Mouse (Mus musculus) embryonic facial prominence, embryonic 12.5 days (tissue): ENCODE measurements at regions not wholly inside any gene's neighbourhood (a gene's known extent, or its start where the extent isn't known, plus 50 kb on each side); places are given as distances from the start of the nearest gene placed in this dataset.

ENCODE experiments used
- ATAC-seq: fragments of 200-750 bp; cut with Nextera tagmentation; 2 replicates; pipeline ENCODE4 v1.8.0; 2017; ENCODE audit not compliant: insufficient number of reproducible peaks, insufficient read depth, low FRiP score, low TSS enrichment
- H3K27ac ChIP-seq: fragments of 300-500 bp; sonication (generic); 2 replicates; pipeline ENCODE4 v1.5.1; 2016; ENCODE audit warnings: mild to moderate bottlenecking
- H3K27me3 ChIP-seq: fragments of 300-500 bp; sonication (generic); 2 replicates; pipeline ENCODE4 v1.6.1; 2016; ENCODE audit warnings: mild to moderate bottlenecking, moderate library complexity
- H3K36me3 ChIP-seq: fragments of 300-500 bp; sonication (generic); 2 replicates; pipeline ENCODE4 v1.6.1; 2016; ENCODE audit warnings: mild to moderate bottlenecking
- H3K4me1 ChIP-seq: fragments of 300-500 bp; sonication (generic); 2 replicates; pipeline ENCODE4 v1.6.1; 2016
- H3K4me2 ChIP-seq: fragments of 300-500 bp; sonication (generic); replicated peaks from 2 replicates; pipeline ENCODE4 v1.6.1; 2016; ENCODE audit warnings: mild to moderate bottlenecking, moderate library complexity
- H3K4me3 ChIP-seq: fragments of 300-500 bp; sonication (generic); 2 replicates; pipeline ENCODE4 v1.5.1; 2016; ENCODE audit warnings: mild to moderate bottlenecking
- H3K9ac ChIP-seq: fragments of 300-500 bp; sonication (generic); 2 replicates; pipeline ENCODE4 v1.6.1; 2016; ENCODE audit warnings: mild to moderate bottlenecking, moderate library complexity
- H3K9me3 ChIP-seq: fragments of 300-500 bp; sonication (generic); 2 replicates; pipeline ENCODE4 v1.6.1; 2016; ENCODE audit warnings: mild to moderate bottlenecking, moderate library complexity
- WGBS: fragments of 180-500 bp; shearing (Covaris S2); methylation state at CpG from one replicate; pipeline ENCODE4 v1.1.7; 2016; 5-methylcytosine and 5-hydroxymethylcytosine counted together

GRCm38 (mm10) chr8:30686539-30686938, 2742.0 kb upstream of the 5930422O12Rik start:
- no peaks in the 10 kb centered on the region for H3K36me3 ChIP-seq
- no peak overlapping the region for H3K27ac ChIP-seq
- H3K9me3 ChIP-seq, result no peaks in the 10 kb centered on the region
- no peaks in the 10 kb centered on the region for H3K27me3 ChIP-seq
- ATAC-seq, result no peak
- no peaks in the 10 kb centered on the region for H3K4me1 ChIP-seq
- H3K4me2 ChIP-seq, result no peak overlapping the region
- WGBS, result 88% methylated on average over 3 of the region's 3 CpGs
- no peak overlapping the region for H3K9ac ChIP-seq
- H3K4me3 ChIP-seq, result no peak overlapping the region

GRCm38 (mm10) chr8:30694126-30694525, 2734.4 kb upstream of the 5930422O12Rik start:
- no peaks in the 10 kb centered on the region for H3K4me1 ChIP-seq
- no peaks in the 10 kb centered on the region for H3K9me3 ChIP-seq
- no peak overlapping the region for H3K9ac ChIP-seq
- no peak overlapping the region for H3K4me2 ChIP-seq
- ATAC-seq, result no peak
- 77% methylated on average over 3 of the region's 3 CpGs for whole genome bisulfite sequencing
- no peak overlapping the region for H3K27ac ChIP-seq
- no peak overlapping the region for H3K4me3 ChIP-seq
- no peaks in the 10 kb centered on the region for H3K36me3 ChIP-seq
- H3K27me3 ChIP-seq, result no peaks in the 10 kb centered on the region

- Histone ChIP-seq H3K4me3 (no peak overlapping the region), H3K27me3 (no peaks in the 10 kb centered on the region), H3K4me1 (no peaks in the 10 kb centered on the region), H3K9me3 (no peaks in the 10 kb centered on the region), H3K4me2 (no peak overlapping the region), H3K27ac (no peak overlapping the region), H3K9ac (no peak overlapping the region), H3K36me3 (no peaks in the 10 kb centered on the region)
- 94% methylated on average over 1 of the region's 1 CpGs for WGBS
- no peak for ATAC-seq
Observed at GRCm38 (mm10) chr8:30716643-30717042, 2711.9 kb upstream of the 5930422O12Rik start.

- Histone ChIP-seq H3K27me3 (no peaks in the 10 kb centered on the region), H3K9me3 (no peaks in the 10 kb centered on the region), H3K36me3 (no peaks in the 10 kb centered on the region), H3K4me2 (no peak overlapping the region), H3K9ac (no peak overlapping the region), H3K27ac (no peak overlapping the region), H3K4me3 (no peak overlapping the region), H3K4me1 (no peaks in the 10 kb centered on the region)
- no peak for ATAC-seq
Observed at GRCm38 (mm10) chr8:30730366-30730765, 2698.1 kb upstream of the 5930422O12Rik start.

- Histone ChIP-seq H3K9ac (no peak overlapping the region), H3K4me1 (no peaks in the 10 kb centered on the region), H3K9me3 (no peaks in the 10 kb centered on the region), H3K27me3 (no peaks in the 10 kb centered on the region), H3K4me3 (no peak overlapping the region), H3K4me2 (no peak overlapping the region), H3K27ac (no peak overlapping the region), H3K36me3 (no peaks in the 10 kb centered on the region)
- WGBS, result 70% methylated on average over 11 of the region's 11 CpGs
- no peak for ATAC-seq
Observed at GRCm38 (mm10) chr8:30732585-30733253, 2695.8 kb upstream of the 5930422O12Rik start.

GRCm38 (mm10) chr8:30733385-30733784, 2695.1 kb upstream of the 5930422O12Rik start:
- Histone ChIP-seq H3K4me3 (no peak overlapping the region), H3K9ac (no peak overlapping the region), H3K9me3 (no peaks in the 10 kb centered on the region), H3K27ac (no peak overlapping the region), H3K27me3 (no peaks in the 10 kb centered on the region), H3K4me2 (no peak overlapping the region), H3K36me3 (no peaks in the 10 kb centered on the region), H3K4me1 (no peaks in the 10 kb centered on the region)
- ATAC-seq, result no peak
- 78% methylated on average over 6 of the region's 6 CpGs for WGBS

- no peaks in the 10 kb centered on the region for H3K36me3 ChIP-seq
- H3K4me2 ChIP-seq, result no peak overlapping the region
- H3K27me3 ChIP-seq, result no peaks in the 10 kb centered on the region
- 65% methylated on average over 5 of the region's 5 CpGs for WGBS
- no peak overlapping the region for H3K4me3 ChIP-seq
- no peaks in the 10 kb centered on the region for H3K9me3 ChIP-seq
- H3K9ac ChIP-seq, result no peak overlapping the region
- no peak overlapping the region for H3K27ac ChIP-seq
- no peaks in the 10 kb centered on the region for H3K4me1 ChIP-seq
- no peak for ATAC-seq
Observed at GRCm38 (mm10) chr8:30735338-30735737, 2693.2 kb upstream of the 5930422O12Rik start.

GRCm38 (mm10) chr8:30735740-30736139, 2692.8 kb upstream of the 5930422O12Rik start:
- H3K9me3 ChIP-seq, result no peaks in the 10 kb centered on the region
- no peaks in the 10 kb centered on the region for H3K27me3 ChIP-seq
- ATAC-seq, result no peak
- WGBS, result 71% methylated on average over 10 of the region's 10 CpGs
- no peak overlapping the region for H3K4me3 ChIP-seq
- H3K36me3 ChIP-seq, result no peaks in the 10 kb centered on the region
- H3K4me2 ChIP-seq, result no peak overlapping the region
- H3K27ac ChIP-seq, result no peak overlapping the region
- H3K9ac ChIP-seq, result no peak overlapping the region
- H3K4me1 ChIP-seq, result no peaks in the 10 kb centered on the region

GRCm38 (mm10) chr8:30746874-30747273, 2681.6 kb upstream of the 5930422O12Rik start:
- no peak overlapping the region for H3K4me2 ChIP-seq
- no peak for ATAC-seq
- no peaks in the 10 kb centered on the region for H3K4me1 ChIP-seq
- H3K27me3 ChIP-seq, result no peaks in the 10 kb centered on the region
- no peaks in the 10 kb centered on the region for H3K9me3 ChIP-seq
- no peaks in the 10 kb centered on the region for H3K36me3 ChIP-seq
- WGBS, result 78% methylated on average over 3 of the region's 3 CpGs
- H3K27ac ChIP-seq, result no peak overlapping the region
- H3K9ac ChIP-seq, result no peak overlapping the region
- H3K4me3 ChIP-seq, result no peak overlapping the region
